Mouse (Mus musculus) megakaryocyte progenitor cell, adult 5-6 weeks (primary cell): ENCODE data around the gene Nars2. TPM values are rescaled to one million over a fixed set of nuclear protein-coding genes. Genes with fewer than 3 reads are reported as not detected.
"Not testable (repeated sequence)": the region's sequence is repeated elsewhere in the genome, so short reads cannot be mapped to it uniquely, and the experiment has no call there.

Experiments
- ATAC-seq: replicated peaks from 2 replicates; pipeline ENCODE4 v1.8.0; 2016; ENCODE audit warnings: mild to moderate bottlenecking, moderate TSS enrichment, inconsistent platforms; ENCODE audit not compliant: poor library complexity
- total RNA-seq, 2 experiments: library from RNA; stranded (forward) in 1 of 2; stranded (reverse) in 1 of 2; fragments of 157-497, 149-512 nt in 1 of 2; fragments of 200-1000 nt in 1 of 2; gene quantifications; 2 replicates each; pipeline versions ENCODE4 v1.2.3 to v1.2.4; 2015 to 2017

Gene Nars2
- 12.1 and 12.8 TPM in 2 replicates for total RNA-seq (2015)
- 8.4 and 13.5 TPM in 2 replicates for total RNA-seq (2017)

- ATAC-seq: peak; percentile 98
Observed at GRCm38 (mm10) chr7:96951281-96952051, at the start of gene Nars2. Gene Nars2, plus strand, starts transcription at chr7:96951505.

- ATAC-seq: no peak
Observed at GRCm38 (mm10) chr7:96902183-96902582, 49.1 kb upstream of the Nars2 start.

GRCm38 (mm10) chr7:96903088-96903985, 48.0 kb upstream of the Nars2 start:
- ATAC-seq: no peak

GRCm38 (mm10) chr7:96904442-96904841, 46.9 kb upstream of the Nars2 start:
- ATAC-seq: no peak

- no peak for ATAC-seq
Observed at GRCm38 (mm10) chr7:96904936-96905335, 46.4 kb upstream of the Nars2 start.

- no peak for ATAC-seq
Observed at GRCm38 (mm10) chr7:96905422-96905821, 45.9 kb upstream of the Nars2 start.

- ATAC-seq: no peak
Observed at GRCm38 (mm10) chr7:96906216-96906615, 45.1 kb upstream of the Nars2 start.

- ATAC-seq: no peak
Observed at GRCm38 (mm10) chr7:96907971-96908680, 43.2 kb upstream of the Nars2 start.

GRCm38 (mm10) chr7:96909856-96910255, 41.4 kb upstream of the Nars2 start:
- no peak for ATAC-seq

- ATAC-seq: no peak
Observed at GRCm38 (mm10) chr7:96910310-96910960, 40.9 kb upstream of the Nars2 start.

- peak; percentile 89 for ATAC-seq
Observed at GRCm38 (mm10) chr7:96914031-96914430, 37.3 kb upstream of the Nars2 start.

GRCm38 (mm10) chr7:96915452-96916105, 35.7 kb upstream of the Nars2 start:
- peak; percentile 90 for ATAC-seq

GRCm38 (mm10) chr7:96920447-96921095, 30.7 kb upstream of the Nars2 start:
- ATAC-seq: 0 out of 2 replicates have a peak, but pooled peaks have one; percentile 29

GRCm38 (mm10) chr7:96922927-96923326, 28.4 kb upstream of the Nars2 start:
- no peak for ATAC-seq

GRCm38 (mm10) chr7:96943715-96944377, 7.5 kb upstream of the Nars2 start:
- no peak for ATAC-seq

GRCm38 (mm10) chr7:96946501-96946900, 4.8 kb upstream of the Nars2 start:
- ATAC-seq: not testable (repeated sequence)

- ATAC-seq: no peak
Observed at GRCm38 (mm10) chr7:96952094-96952493, 789 bp downstream of the Nars2 start.

GRCm38 (mm10) chr7:96959168-96959567, 7.9 kb downstream of the Nars2 start:
- ATAC-seq: peak; percentile 99

GRCm38 (mm10) chr7:96967188-96967587, 15.9 kb downstream of the Nars2 start:
- no peak for ATAC-seq
